ENCODE assay signal across 9 mouse cellular contexts in the genomic region with DNA sequence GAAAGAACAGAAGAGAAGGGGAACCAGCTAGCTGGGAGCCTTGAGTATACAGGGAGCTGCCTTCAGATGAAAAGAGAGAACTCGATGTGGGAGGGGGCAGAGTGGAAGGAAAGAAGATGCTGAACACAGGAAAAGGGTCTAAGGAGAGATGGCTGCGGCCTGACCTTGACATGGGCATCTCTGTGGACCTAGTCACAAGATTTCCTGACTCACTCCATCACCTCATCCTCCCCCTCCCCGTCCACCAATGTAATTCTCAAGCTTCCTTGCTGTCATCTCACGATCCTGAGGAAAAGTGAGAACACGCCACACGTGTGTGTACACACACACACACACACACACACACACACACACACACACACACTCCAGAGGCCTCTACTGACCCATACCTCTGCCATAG. TPM values are rescaled to one million over a fixed set of nuclear protein-coding genes. Genes with fewer than 3 reads are reported as not detected.
DNase-seq lines count a peak whose midpoint lies in the region; ATAC-seq lines count a peak whose summit lies in the region.
"Had no signal": no experiment of that assay in that cellular context is flagged by ENCODE, and none has a peak within 500 bp of the region (broad histone marks: within the 10 kb centered on the region; RNA-seq: fewer than 3 reads in every experiment).

No protein-coding gene starts in this region.

- H3K4me2 ChIP-seq in lung, embryonic 15.5 days = no peak overlapping the region
- no peak overlapping the region; the same call in 1 of the 2 replicates for H3K4me2 ChIP-seq in limb, embryonic 11.5 days (ENCODE audit: low read depth, severe bottlenecking)
- H3K4me2 ChIP-seq in stomach, embryonic 15.5 days = no peak overlapping the region

- no peaks in the 10 kb centered on the region for H3K36me3 ChIP-seq in lung, embryonic 15.5 days
- H3K36me3 ChIP-seq in limb, embryonic 11.5 days (ENCODE audit: control insufficient read depth, insufficient read depth, low read length) = no peaks in the 10 kb centered on the region
- 0 out of 2 replicates have a peak, but pooled peaks cover 3% of the 10 kb centered on the region for H3K36me3 ChIP-seq in stomach, embryonic 15.5 days

- no peaks in the 10 kb centered on the region for H3K27me3 ChIP-seq in lung, embryonic 15.5 days
- H3K27me3 ChIP-seq in limb, embryonic 11.5 days (ENCODE audit: control insufficient read depth, insufficient read depth, low read length) = no peaks in the 10 kb centered on the region
- no peaks in the 10 kb centered on the region for H3K27me3 ChIP-seq in stomach, embryonic 15.5 days (replicated peaks)

- H3K27ac ChIP-seq in lung, embryonic 15.5 days = peak overlapping the region; percentile 90
- peak overlapping the region; percentile 91 for H3K27ac ChIP-seq in limb, embryonic 11.5 days (replicated peaks; ENCODE audit: low read depth, low read length)
- H3K27ac ChIP-seq in stomach, embryonic 15.5 days = peak overlapping the region; percentile 88

- H3K9ac ChIP-seq in lung, embryonic 15.5 days = no peak overlapping the region
- H3K9ac ChIP-seq in limb, embryonic 11.5 days (ENCODE audit: low read length) = no peak overlapping the region
- H3K9ac ChIP-seq in stomach, embryonic 15.5 days = no peak overlapping the region

- no peak overlapping the region for H3K4me3 ChIP-seq in lung, embryonic 15.5 days
- no peak overlapping the region for H3K4me3 ChIP-seq in limb, embryonic 11.5 days (ENCODE audit: low read depth, low read length)
- H3K4me3 ChIP-seq in stomach, embryonic 15.5 days (replicated peaks) = no peak overlapping the region

- DNase-seq in adrenal gland, postnatal 14 days = peak; percentile 31
- no peak for DNase-seq in adrenal gland, adult 2 months
- no peak for DNase-seq in lung, postnatal 10 days
- no peak for DNase-seq in limb, embryonic 11.5 days (ENCODE audit: low spot score)
- no peak for DNase-seq in ovary, postnatal 36 days (ENCODE audit: low spot score)
- no peak for DNase-seq in thymus, postnatal 14 days
- DNase-seq: layer of hippocampus, adult 9-11 months had no signal

- WGBS in lung, embryonic 15.5 days = 60% methylated on average over 5 of the region's 6 CpGs
- WGBS in limb, embryonic 11.5 days = 51% methylated on average over 6 of the region's 6 CpGs
- WGBS in stomach, embryonic 15.5 days = 49% methylated on average over 6 of the region's 6 CpGs

- no peak for ATAC-seq in lung, embryonic 15.5 days (ENCODE audit: borderline replicate concordance, extremely low read depth, low FRiP score, low TSS enrichment)
- ATAC-seq in limb, embryonic 11.5 days (ENCODE audit: insufficient number of reproducible peaks, low FRiP score, low TSS enrichment, low read depth) = no peak
- no peak for ATAC-seq in stomach, embryonic 15.5 days (ENCODE audit: insufficient read depth, low FRiP score, low read depth)

- no peaks in the 10 kb centered on the region for H3K9me3 ChIP-seq in lung, embryonic 15.5 days
- no peaks in the 10 kb centered on the region for H3K9me3 ChIP-seq in limb, embryonic 11.5 days (ENCODE audit: control insufficient read depth, low read length)
- no peaks in the 10 kb centered on the region for H3K9me3 ChIP-seq in stomach, embryonic 15.5 days

- peaks cover 71% of the 10 kb centered on the region for H3K4me1 ChIP-seq in lung, embryonic 15.5 days
- peaks cover 56% of the 10 kb centered on the region for H3K4me1 ChIP-seq in limb, embryonic 11.5 days (ENCODE audit: control insufficient read depth, insufficient read depth, low read length)
- peaks cover 44% of the 10 kb centered on the region for H3K4me1 ChIP-seq in stomach, embryonic 15.5 days

RNA-seq across cellular contexts. Expression of a gene that starts 17.2 kb away (rescaled TPM):
- 16.2 and 19.7 TPM in 2 replicates for total RNA-seq in adrenal gland, postnatal 14 days (2021)
- total RNA-seq in adrenal gland, adult 2 months (2021) = 10 to 100 TPM; 12.5 to 22.0 TPM
- 9.9 and 11.2 TPM in 2 replicates for polyA plus RNA-seq in adrenal gland, adult 2 months (2012; rRNA removed)
- 20.7 and 23.0 TPM in 2 replicates for polyA plus RNA-seq in lung, embryonic 15.5 days (2015; fragmentation: Nextera tagmentation; extraction: Ambion mirVana)
- polyA plus RNA-seq in limb, embryonic 11.5 days (2014; fragmentation: Nextera tagmentation; extraction: Ambion mirVana) = 12.8 and 13.6 TPM in 2 replicates
- polyA plus RNA-seq in stomach, embryonic 15.5 days (2015; fragmentation: Nextera tagmentation; extraction: Ambion mirVana) = 13.9 and 15.2 TPM in 2 replicates
